Mouse (Mus musculus) kidney, embryonic 14.5 days (tissue): ENCODE results near the gene Zmiz1. TPM values are rescaled to one million over a fixed set of nuclear protein-coding genes. Genes with fewer than 3 reads are reported as not detected.

ENCODE experiments used
- ATAC-seq: fragments of 200-750 bp; cut with Nextera tagmentation; 2 replicates; pipeline ENCODE4 v1.8.0; 2017; ENCODE audit warnings: moderate number of reproducible peaks, mild to moderate bottlenecking, moderate TSS enrichment, moderate library complexity; ENCODE audit not compliant: low FRiP score, low TSS enrichment
- H3K27ac ChIP-seq: fragments of 300-500 bp; sonication (generic); 2 replicates; pipeline ENCODE4 v1.5.1; 2014; ENCODE audit warnings: low read depth, mild to moderate bottlenecking, low read length, moderate library complexity, mixed read lengths
- H3K27me3 ChIP-seq: fragments of 300-500 bp; sonication (generic); 2 replicates; pipeline ENCODE4 v1.6.1; 2014; ENCODE audit warnings: mild to moderate bottlenecking, low read length; ENCODE audit not compliant: control insufficient read depth, insufficient read depth
- H3K36me3 ChIP-seq: fragments of 300-500 bp; sonication (generic); 2 replicates; pipeline ENCODE4 v1.6.1; 2014; ENCODE audit warnings: low read length, mixed read lengths; ENCODE audit not compliant: control insufficient read depth, insufficient read depth
- H3K4me1 ChIP-seq: fragments of 300-500 bp; sonication (generic); 2 replicates; pipeline ENCODE4 v1.6.1; 2014; ENCODE audit warnings: low read length, mixed read lengths; ENCODE audit not compliant: control insufficient read depth, insufficient read depth
- H3K4me2 ChIP-seq: fragments of 300-500 bp; sonication (generic); replicated peaks from 2 replicates; pipeline ENCODE4 v1.6.1; 2014; ENCODE audit warnings: low read depth, mild to moderate bottlenecking, low read length
- H3K4me3 ChIP-seq: fragments of 300-500 bp; sonication (generic); 2 replicates; pipeline ENCODE4 v1.5.1; 2014; ENCODE audit warnings: mild to moderate bottlenecking, low read length
- H3K9ac ChIP-seq: fragments of 300-500 bp; sonication (generic); 2 replicates; pipeline ENCODE4 v1.6.1; 2014; ENCODE audit warnings: low read depth, mild to moderate bottlenecking, low read length, moderate library complexity
- H3K9me3 ChIP-seq: fragments of 300-500 bp; sonication (generic); 2 replicates; pipeline ENCODE4 v1.6.1; 2016; ENCODE audit warnings: low read length; ENCODE audit not compliant: control insufficient read depth
- WGBS: fragments of 180-500 bp; shearing (Covaris S2); extraction: QIAGEN DNeasy Blood & Tissue Kit; methylation state at CpG from one replicate; pipeline ENCODE4 v1.1.7; 2014; 5-methylcytosine and 5-hydroxymethylcytosine counted together
- polyA plus RNA-seq: library from polyadenylated mRNA; unstranded; fragments of >200 nt; fragmentation: Nextera tagmentation; extraction: Ambion mirVana; gene quantifications from 2 replicates; pipeline ENCODE4 v1.2.1, GENCODE M21; 2014

Gene Zmiz1
- polyA plus RNA-seq, 1 experiment from 2014 or later = 57.3 TPM

DNA sequence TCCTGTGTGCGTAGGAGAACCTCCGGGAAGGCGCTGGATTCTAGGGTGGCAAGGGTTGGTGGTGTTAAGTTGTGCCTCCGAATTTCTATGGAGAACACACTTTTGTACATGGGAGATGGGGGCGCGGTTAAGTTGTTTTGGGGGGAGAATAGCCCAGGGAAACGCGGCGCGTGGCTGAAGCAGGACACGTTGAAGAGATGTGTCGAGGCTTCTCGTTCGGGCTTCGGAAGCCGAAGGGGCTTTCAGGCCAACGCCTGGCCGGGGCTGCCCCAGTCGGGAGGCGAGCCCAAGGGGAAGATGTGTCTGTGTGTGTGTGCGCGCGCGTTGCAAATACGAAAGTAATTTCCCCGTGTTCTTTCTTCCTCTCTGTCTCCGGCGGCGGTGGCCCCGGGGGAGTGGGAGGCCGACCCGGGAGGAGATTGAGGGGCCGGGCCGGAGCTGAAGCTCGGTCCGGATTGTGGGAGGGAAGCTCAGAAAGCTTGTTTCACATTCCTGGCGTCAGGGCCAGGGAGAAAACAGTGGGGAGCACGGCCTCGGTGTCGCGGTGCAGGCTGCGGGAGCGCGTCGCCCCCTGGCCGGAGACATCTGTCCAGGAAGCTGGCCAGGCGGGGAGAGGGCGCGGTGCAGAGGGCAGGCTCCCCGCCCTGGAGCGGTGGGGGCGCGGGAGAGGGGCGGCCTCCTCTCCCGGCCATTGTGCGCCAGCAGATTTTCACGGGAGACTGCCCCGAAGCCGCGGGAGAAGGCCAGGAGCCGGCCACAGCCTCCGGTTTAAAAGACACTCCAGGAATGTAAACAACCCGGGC is 1.2 kb downstream of the Zmiz1 start:
- H3K4me1 ChIP-seq = peaks cover 57% of the 10 kb centered on the region
- H3K9ac ChIP-seq = peak overlapping the region; percentile 98
- no peaks in the 10 kb centered on the region for H3K36me3 ChIP-seq
- WGBS = 0% methylated on average over 58 of the region's 63 CpGs
- peak overlapping the region; percentile 64 for H3K4me2 ChIP-seq
- no peaks in the 10 kb centered on the region for H3K27me3 ChIP-seq
- ATAC-seq = peak; percentile 15; the same call in 1 of the 2 replicates
- H3K27ac ChIP-seq = peak overlapping the region; percentile 100
- H3K9me3 ChIP-seq = no peaks in the 10 kb centered on the region
- peak overlapping the region; percentile 99 for H3K4me3 ChIP-seq

DNA sequence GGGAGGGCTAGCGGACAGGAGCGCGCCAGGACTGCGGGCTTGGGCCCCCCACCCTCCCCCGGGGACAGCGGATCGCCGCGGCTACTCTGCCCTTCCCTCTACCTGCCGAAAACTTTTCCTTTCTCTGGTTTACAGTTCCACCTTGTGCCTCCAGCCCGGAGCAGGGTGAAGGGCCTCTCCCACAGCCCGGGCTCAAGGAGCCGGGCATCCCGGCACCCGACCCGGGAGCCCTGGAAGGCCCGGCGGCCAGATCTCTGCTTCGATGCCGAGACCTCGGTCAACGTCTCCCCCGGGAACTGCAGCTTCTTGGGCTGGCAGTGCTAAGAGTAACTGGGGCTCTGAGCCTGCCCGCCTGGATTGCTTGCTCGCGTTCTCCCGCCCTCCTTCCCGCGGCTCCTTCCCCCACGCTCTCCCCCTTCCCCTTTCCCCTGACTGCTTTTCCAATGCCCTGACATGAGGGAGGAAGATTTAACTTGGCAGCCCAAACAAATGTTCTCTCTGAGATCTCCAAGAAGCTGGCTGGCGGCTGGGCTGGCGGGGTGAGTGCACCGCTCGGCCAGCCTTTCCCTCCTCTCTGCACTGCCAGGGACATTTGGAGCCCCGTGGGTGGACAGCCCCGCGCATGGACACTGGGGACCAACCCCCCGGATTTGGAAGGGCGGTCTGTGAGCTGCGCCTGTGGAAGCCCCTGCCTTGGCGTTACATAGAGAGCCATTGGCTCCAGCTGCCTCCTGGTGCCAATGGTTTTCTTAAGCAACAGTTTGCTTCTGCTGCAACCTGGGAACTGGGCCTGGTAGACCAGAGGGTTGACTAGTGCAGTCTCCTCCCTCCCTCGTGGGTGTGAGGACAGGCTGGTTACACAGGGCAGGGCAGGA is 2.1 kb downstream of the Zmiz1 start:
- peak overlapping the region; percentile 100 for H3K27ac ChIP-seq
- under 1% methylated on average over 40 of the region's 42 CpGs for WGBS
- H3K9me3 ChIP-seq = no peaks in the 10 kb centered on the region
- H3K36me3 ChIP-seq = no peaks in the 10 kb centered on the region
- H3K27me3 ChIP-seq = no peaks in the 10 kb centered on the region
- H3K4me3 ChIP-seq = peak overlapping the region; percentile 99
- H3K9ac ChIP-seq = peak overlapping the region; percentile 98
- peaks cover 57% of the 10 kb centered on the region for H3K4me1 ChIP-seq
- no peak for ATAC-seq
- H3K4me2 ChIP-seq = peak overlapping the region; percentile 64

DNA sequence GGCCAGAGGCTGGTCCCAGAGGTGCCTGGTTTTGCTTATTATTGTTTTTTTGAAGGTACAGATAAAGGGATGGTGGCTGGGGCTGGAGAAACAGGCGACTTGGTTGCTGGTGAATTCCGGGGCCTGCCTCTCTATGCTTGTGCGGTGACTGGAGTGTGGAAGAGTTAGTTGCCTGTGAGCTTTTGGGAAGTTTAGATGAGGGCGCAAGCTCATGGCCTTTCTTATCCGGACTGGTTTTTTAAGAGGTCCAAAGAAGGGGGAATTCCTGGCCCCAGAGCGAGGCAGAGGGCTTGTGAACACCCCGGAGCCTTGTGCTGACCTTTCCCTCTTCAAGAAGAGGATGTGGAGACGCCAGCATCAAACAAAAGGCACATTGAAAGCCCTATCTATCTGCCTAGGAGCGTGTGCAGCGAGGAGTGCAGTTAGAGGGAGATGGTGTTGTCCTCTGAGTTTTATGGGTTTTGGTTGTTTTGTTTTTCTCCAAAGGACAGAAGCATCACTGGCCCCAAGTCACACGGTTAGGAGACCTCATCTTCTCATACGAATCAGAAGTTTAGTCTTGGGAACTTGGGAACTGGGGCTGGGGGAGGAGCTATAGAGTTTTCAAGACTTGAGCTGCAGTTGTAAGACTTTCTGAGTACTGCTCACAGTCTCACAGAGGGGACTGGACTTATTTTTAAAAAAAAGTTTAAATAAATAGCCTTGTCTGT is 2.8 kb downstream of the Zmiz1 start:
- ATAC-seq = no peak
- H3K27me3 ChIP-seq = no peaks in the 10 kb centered on the region

GRCm38 (mm10) chr14:25462975-25463374 is 4.0 kb downstream of the Zmiz1 start:
- no peak overlapping the region for H3K27ac ChIP-seq
- 0% methylated on average over 1 of the region's 1 CpGs for WGBS
- no peak for ATAC-seq
- peaks cover 64% of the 10 kb centered on the region for H3K4me1 ChIP-seq
- H3K27me3 ChIP-seq = no peaks in the 10 kb centered on the region
- H3K36me3 ChIP-seq = no peaks in the 10 kb centered on the region
- H3K4me3 ChIP-seq = no peak overlapping the region
- H3K9ac ChIP-seq = no peak overlapping the region; the same call in 1 of the 2 replicates
- H3K4me2 ChIP-seq = no peak overlapping the region
- H3K9me3 ChIP-seq = no peaks in the 10 kb centered on the region

More for the DNA sequence above, 2.8 kb downstream of the Zmiz1 start:
- Histone ChIP-seq H3K9ac (peak overlapping the region; percentile 98), H3K27ac (peak overlapping the region; percentile 100; the same call in 1 of the 2 replicates), H3K4me2 (peak overlapping the region; percentile 64), H3K36me3 (no peaks in the 10 kb centered on the region), H3K4me3 (peak overlapping the region; percentile 99), H3K9me3 (no peaks in the 10 kb centered on the region), H3K4me1 (peaks cover 57% of the 10 kb centered on the region)
- WGBS = 2% methylated on average over 12 of the region's 12 CpGs

GRCm38 (mm10) chr14:25463919-25464318 is 4.9 kb downstream of the Zmiz1 start:
- Histone ChIP-seq H3K9me3 (no peaks in the 10 kb centered on the region), H3K27ac (0 out of 2 replicates have a peak overlapping the region, but pooled peaks have one; percentile 1), H3K9ac (0 out of 2 replicates have a peak overlapping the region, but pooled peaks have one; percentile 14), H3K27me3 (no peaks in the 10 kb centered on the region), H3K4me1 (peaks cover 68% of the 10 kb centered on the region), H3K36me3 (no peaks in the 10 kb centered on the region), H3K4me3 (no peak overlapping the region), H3K4me2 (peak overlapping the region; percentile 9; the same call in 1 of the 2 replicates)
- 27% methylated on average over 9 of the region's 9 CpGs for WGBS
- ATAC-seq = no peak

DNA sequence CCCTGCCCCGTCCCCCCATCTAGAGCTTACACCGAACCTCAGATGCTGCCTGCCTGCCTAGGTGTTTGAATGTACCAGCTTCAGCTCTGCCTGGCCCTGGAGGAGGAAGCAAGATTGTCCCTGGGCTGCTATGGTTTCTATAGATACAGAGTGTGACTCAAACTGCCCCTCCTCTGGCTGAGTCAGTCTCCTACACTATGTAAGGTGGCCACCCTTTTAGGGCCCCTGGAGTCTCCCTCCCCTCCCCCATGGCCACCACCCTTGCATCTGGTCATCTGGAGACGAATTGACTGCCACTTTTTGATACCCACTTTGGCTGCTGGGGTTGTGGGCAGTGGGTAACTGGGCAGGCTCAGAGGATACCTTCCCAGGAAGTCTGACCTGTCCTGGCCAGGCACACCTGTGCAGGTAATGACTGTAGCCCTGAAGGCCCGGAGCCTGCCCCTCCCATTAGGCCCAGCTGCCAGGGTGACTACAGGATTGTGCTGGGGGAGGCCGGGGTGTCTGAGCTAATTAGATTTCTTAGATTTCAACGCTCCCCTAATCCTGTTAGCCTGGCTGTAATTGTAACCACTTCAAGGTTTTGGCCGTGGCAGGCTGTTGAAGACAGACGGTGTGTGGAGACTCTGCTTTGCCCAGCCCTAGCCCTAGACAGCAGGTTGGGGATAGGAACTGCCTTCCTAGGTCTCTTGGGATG is 5.8 kb downstream of the Zmiz1 start:
- ATAC-seq = no peak
- Histone ChIP-seq H3K4me3 (no peak overlapping the region), H3K36me3 (no peaks in the 10 kb centered on the region), H3K9me3 (no peaks in the 10 kb centered on the region), H3K27me3 (no peaks in the 10 kb centered on the region), H3K27ac (0 out of 2 replicates have a peak overlapping the region, but pooled peaks have one; percentile 10), H3K4me2 (no peak overlapping the region; the same call in 1 of the 2 replicates), H3K9ac (0 out of 2 replicates have a peak overlapping the region, but pooled peaks have one; percentile 9), H3K4me1 (peaks cover 77% of the 10 kb centered on the region)
- WGBS = 41% methylated on average over 8 of the region's 8 CpGs

DNA sequence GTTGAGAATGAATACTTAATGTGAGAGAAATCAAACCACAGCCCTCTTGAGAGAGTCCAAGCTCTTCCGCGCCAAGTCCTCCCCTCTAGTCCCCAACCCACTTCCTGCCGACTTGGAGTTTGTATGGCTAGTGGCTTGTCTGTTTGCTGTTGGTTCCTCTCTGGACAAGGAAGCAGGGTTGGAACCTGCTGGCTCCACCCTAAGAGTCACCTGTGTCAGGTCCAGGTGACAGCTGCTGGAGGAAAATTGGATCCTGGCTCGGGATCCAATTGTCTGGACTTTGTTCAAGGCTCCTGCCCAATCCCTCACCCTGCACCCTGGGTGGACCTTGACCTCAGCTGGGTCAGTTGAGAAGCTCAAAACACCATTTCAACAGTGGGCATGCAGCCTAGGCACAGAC is 7.4 kb downstream of the Zmiz1 start:
- no peaks in the 10 kb centered on the region for H3K36me3 ChIP-seq
- H3K27ac ChIP-seq = no peak overlapping the region
- WGBS = 63% methylated on average over 4 of the region's 4 CpGs
- H3K27me3 ChIP-seq = no peaks in the 10 kb centered on the region
- no peak overlapping the region for H3K4me2 ChIP-seq
- no peak for ATAC-seq
- no peaks in the 10 kb centered on the region for H3K9me3 ChIP-seq
- no peak overlapping the region for H3K4me3 ChIP-seq
- H3K9ac ChIP-seq = no peak overlapping the region
- peaks cover 93% of the 10 kb centered on the region for H3K4me1 ChIP-seq
